Mouse (Mus musculus) stomach, embryonic 14.5 days (tissue): ENCODE measurements around the gene Hmgcl. TPM values are rescaled to one million over a fixed set of nuclear protein-coding genes. Genes with fewer than 3 reads are reported as not detected.
A peak's percentile ranks its signal among the peaks of the same experiment; 100 is the strongest.

Experiments
- ATAC-seq: fragments of 200-750 bp; cut with Nextera tagmentation; 2 replicates; pipeline ENCODE4 v1.8.0; 2017; ENCODE audit warnings: low read depth, moderate TSS enrichment; ENCODE audit not compliant: insufficient number of reproducible peaks, insufficient read depth, low FRiP score
- H3K27ac ChIP-seq: fragments of 300-500 bp; sonication (generic); 2 replicates; pipeline ENCODE4 v1.5.1; 2014; ENCODE audit warnings: mild to moderate bottlenecking, low read length, moderate library complexity, mixed read lengths
- H3K27me3 ChIP-seq: fragments of 300-500 bp; sonication (generic); 2 replicates; pipeline ENCODE4 v1.6.1; 2014; ENCODE audit warnings: low read length, control low read depth, mixed read lengths; ENCODE audit not compliant: control insufficient read depth, insufficient read depth
- H3K36me3 ChIP-seq: fragments of 300-500 bp; sonication (generic); 2 replicates; pipeline ENCODE4 v1.6.1; 2014; ENCODE audit warnings: mild to moderate bottlenecking, control low read depth, low read length, moderate library complexity, mixed read lengths; ENCODE audit not compliant: control insufficient read depth, insufficient read depth
- H3K4me1 ChIP-seq: fragments of 300-500 bp; sonication (generic); 2 replicates; pipeline ENCODE4 v1.6.1; 2014; ENCODE audit warnings: low read length, control low read depth, mixed read lengths; ENCODE audit not compliant: control insufficient read depth, insufficient read depth
- H3K4me2 ChIP-seq: fragments of 300-500 bp; sonication (generic); replicated peaks from 2 replicates; pipeline ENCODE4 v1.6.1; 2014; ENCODE audit warnings: low read depth, low read length, control low read depth
- H3K4me3 ChIP-seq: fragments of 300-500 bp; sonication (generic); 2 replicates; pipeline ENCODE4 v1.5.1; 2014; ENCODE audit warnings: low read depth, low read length, control low read depth
- H3K9ac ChIP-seq: fragments of 300-500 bp; sonication (generic); replicated peaks from 2 replicates; pipeline ENCODE4 v1.6.1; 2014; ENCODE audit warnings: low read depth, mild to moderate bottlenecking, control low read depth, low read length, moderate library complexity, mixed read lengths
- H3K9me3 ChIP-seq: fragments of 300-500 bp; sonication (generic); 2 replicates; pipeline ENCODE4 v1.6.1; 2016; ENCODE audit warnings: low read depth, low read length, control low read depth; ENCODE audit not compliant: control insufficient read depth
- WGBS: fragments of 180-500 bp; shearing (Covaris S2); extraction: QIAGEN DNeasy Blood & Tissue Kit; methylation state at CpG from one replicate; pipeline ENCODE4 v1.1.7; 2014; 5-methylcytosine and 5-hydroxymethylcytosine counted together
- polyA plus RNA-seq: library from polyadenylated mRNA; unstranded; fragments of >200 nt; fragmentation: Nextera tagmentation; extraction: Ambion mirVana; gene quantifications from 2 replicates; pipeline ENCODE4 v1.2.1, GENCODE M21; 2014

The Hmgcl gene
- polyA plus RNA-seq, 1 experiment from 2014 or later, result 87.7 TPM

DNA sequence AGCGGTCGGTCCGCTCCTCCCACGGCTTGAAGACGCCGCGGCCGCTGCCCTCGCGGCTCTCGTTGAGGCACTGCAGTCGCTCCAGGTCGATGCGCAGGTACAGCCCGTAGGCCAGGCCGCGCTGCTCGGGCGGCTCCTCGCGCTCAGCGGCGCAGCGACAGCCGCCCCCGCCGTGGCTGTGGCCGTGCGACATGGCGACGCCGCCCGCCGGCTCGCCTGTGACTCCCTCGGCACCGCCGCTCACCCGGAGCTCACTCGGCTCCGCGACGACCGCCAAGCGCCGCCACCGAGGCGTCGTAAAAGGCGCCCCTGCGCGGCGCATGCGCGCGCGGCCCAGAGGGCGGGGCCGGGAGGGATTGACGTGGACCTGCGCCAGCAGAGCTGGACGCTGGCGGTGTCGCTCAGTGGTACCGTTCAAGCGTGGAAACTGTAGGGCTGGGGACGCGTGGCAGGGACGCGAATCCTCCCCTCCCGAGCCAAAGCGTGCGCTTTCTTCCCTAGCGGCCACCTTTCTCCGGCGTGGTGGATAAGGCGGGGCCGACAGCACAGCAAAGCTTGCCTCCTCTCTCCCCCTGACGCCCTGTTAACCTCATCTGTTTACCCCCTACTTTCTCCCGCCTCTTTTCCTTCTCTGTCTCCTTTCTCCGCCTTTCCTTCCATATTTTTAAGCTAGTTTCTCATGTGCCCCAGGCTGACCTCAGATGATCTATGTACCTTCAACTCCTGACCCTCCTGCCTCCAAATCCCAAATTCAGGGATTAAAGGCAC, 40.9 kb downstream of the Hmgcl start, which contains the start of gene Pithd1:
TSS of gene Pithd1 (minus strand) at position 322 of the 768 bp plus-strand sequence.
- H3K9ac ChIP-seq, result peak within 1 kb of the TSS; percentile 87
- peak within 1 kb of the TSS; percentile 85 for H3K4me2 ChIP-seq
- no peaks in the 10 kb centered on the region for H3K27me3 ChIP-seq
- peak within 1 kb of the TSS; percentile 84 for H3K27ac ChIP-seq
- peak within 1 kb of the TSS; percentile 92 for H3K4me3 ChIP-seq
- no peaks in the 10 kb centered on the region for H3K9me3 ChIP-seq
- peaks cover 16% of the 10 kb centered on the region for H3K36me3 ChIP-seq
- under 1% methylated on average over 81 of the region's 81 CpGs for WGBS
- peak; percentile 86 for ATAC-seq
- peaks cover 12% of the 10 kb centered on the region for H3K4me1 ChIP-seq

DNA sequence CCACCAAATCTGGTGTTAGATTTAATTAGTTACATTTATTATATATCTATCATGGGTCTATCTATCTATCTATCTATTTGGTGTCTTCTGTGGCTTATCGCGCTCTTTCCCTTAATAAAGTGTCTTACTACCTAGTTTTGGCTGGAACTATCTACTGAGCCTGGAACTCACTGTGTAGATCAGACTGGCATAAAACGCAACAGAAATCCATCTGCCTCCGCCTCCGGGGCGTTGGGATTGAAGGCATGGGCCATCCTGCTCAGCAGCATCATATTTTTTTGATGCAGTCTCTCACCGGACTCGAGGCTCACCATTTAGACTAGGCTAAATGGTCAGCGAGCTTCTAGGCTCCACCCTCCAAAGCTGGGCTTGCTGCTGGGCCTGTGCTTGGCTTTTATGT, 41.5 kb downstream of the Hmgcl start:
- Histone ChIP-seq H3K4me1 (peaks cover 12% of the 10 kb centered on the region), H3K9ac (peak overlapping the region; percentile 87), H3K4me3 (peak overlapping the region; percentile 92), H3K27me3 (no peaks in the 10 kb centered on the region), H3K4me2 (peak overlapping the region; percentile 85), H3K9me3 (no peaks in the 10 kb centered on the region), H3K27ac (peak overlapping the region; percentile 84), H3K36me3 (peaks cover 16% of the 10 kb centered on the region)
- ATAC-seq, result no peak
- WGBS, result 66% methylated on average over 9 of the region's 9 CpGs

- Histone ChIP-seq H3K36me3 (no peaks in the 10 kb centered on the region), H3K9me3 (0 out of 2 replicates have a peak, but pooled peaks cover 3% of the 10 kb centered on the region), H3K4me3 (no peak overlapping the region), H3K27me3 (no peaks in the 10 kb centered on the region), H3K4me1 (no peaks in the 10 kb centered on the region), H3K4me2 (no peak overlapping the region), H3K27ac (no peak overlapping the region), H3K9ac (no peak overlapping the region)
- ATAC-seq, result no peak
- 97% methylated on average over 6 of the region's 6 CpGs for WGBS
Observed at GRCm38 (mm10) chr4:135993941-135994340, 47.7 kb downstream of the Hmgcl start.

- H3K9ac ChIP-seq, result no peak overlapping the region
- no peaks in the 10 kb centered on the region for H3K27me3 ChIP-seq
- WGBS, result 83% methylated on average over 4 of the region's 4 CpGs
- no peaks in the 10 kb centered on the region for H3K36me3 ChIP-seq
- no peak overlapping the region for H3K4me2 ChIP-seq
- H3K9me3 ChIP-seq, result 0 out of 2 replicates have a peak, but pooled peaks cover 3% of the 10 kb centered on the region
- H3K4me1 ChIP-seq, result no peaks in the 10 kb centered on the region
- H3K27ac ChIP-seq, result no peak overlapping the region
- no peak for ATAC-seq
- H3K4me3 ChIP-seq, result no peak overlapping the region
Observed at GRCm38 (mm10) chr4:135995118-135995517, 48.9 kb downstream of the Hmgcl start.

GRCm38 (mm10) chr4:136004107-136004675, 57.9 kb downstream of the Hmgcl start:
- Histone ChIP-seq H3K36me3 (peaks cover 52% of the 10 kb centered on the region), H3K4me2 (no peak overlapping the region)
- WGBS, result 90% methylated on average over 5 of the region's 5 CpGs

GRCm38 (mm10) chr4:136004921-136005320, 58.7 kb downstream of the Hmgcl start:
- H3K4me2 ChIP-seq, result no peak overlapping the region
- no peaks in the 10 kb centered on the region for H3K27me3 ChIP-seq
- H3K27ac ChIP-seq, result no peak overlapping the region
- peaks cover 60% of the 10 kb centered on the region for H3K36me3 ChIP-seq
- H3K4me3 ChIP-seq, result no peak overlapping the region
- 80% methylated on average over 2 of the region's 2 CpGs for WGBS
- no peaks in the 10 kb centered on the region for H3K4me1 ChIP-seq
- H3K9ac ChIP-seq, result no peak overlapping the region
- no peaks in the 10 kb centered on the region for H3K9me3 ChIP-seq
- no peak for ATAC-seq

More at GRCm38 (mm10) chr4:136004107-136004675, 57.9 kb downstream of the Hmgcl start:
- no peak for ATAC-seq
- no peaks in the 10 kb centered on the region for H3K27me3 ChIP-seq
- no peaks in the 10 kb centered on the region for H3K4me1 ChIP-seq
- no peak overlapping the region for H3K27ac ChIP-seq
- no peak overlapping the region for H3K4me3 ChIP-seq
- H3K9me3 ChIP-seq, result no peaks in the 10 kb centered on the region
- H3K9ac ChIP-seq, result no peak overlapping the region

DNA sequence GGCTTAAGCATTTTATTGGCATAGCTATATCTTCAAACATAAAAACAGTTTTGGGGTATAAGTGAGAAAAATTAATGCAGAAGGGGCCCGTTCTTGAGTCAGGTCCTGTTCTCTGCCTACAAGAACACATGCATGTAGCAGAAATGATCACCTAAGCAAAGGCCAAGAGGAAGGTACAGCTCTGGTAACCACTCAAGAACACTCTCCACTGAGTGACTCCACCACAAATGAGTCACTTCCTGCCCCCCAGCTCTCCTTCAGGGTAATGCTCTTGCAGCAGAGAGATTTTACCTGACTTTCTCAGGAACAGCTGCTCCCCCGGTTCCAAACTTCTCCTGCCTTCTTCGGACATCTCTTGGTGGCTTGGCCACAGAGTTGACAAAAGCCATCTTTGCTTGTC, 60.6 kb downstream of the Hmgcl start:
- WGBS, result 92% methylated on average over 3 of the region's 3 CpGs
- H3K36me3 ChIP-seq, result peaks cover 77% of the 10 kb centered on the region
- no peak for ATAC-seq

DNA sequence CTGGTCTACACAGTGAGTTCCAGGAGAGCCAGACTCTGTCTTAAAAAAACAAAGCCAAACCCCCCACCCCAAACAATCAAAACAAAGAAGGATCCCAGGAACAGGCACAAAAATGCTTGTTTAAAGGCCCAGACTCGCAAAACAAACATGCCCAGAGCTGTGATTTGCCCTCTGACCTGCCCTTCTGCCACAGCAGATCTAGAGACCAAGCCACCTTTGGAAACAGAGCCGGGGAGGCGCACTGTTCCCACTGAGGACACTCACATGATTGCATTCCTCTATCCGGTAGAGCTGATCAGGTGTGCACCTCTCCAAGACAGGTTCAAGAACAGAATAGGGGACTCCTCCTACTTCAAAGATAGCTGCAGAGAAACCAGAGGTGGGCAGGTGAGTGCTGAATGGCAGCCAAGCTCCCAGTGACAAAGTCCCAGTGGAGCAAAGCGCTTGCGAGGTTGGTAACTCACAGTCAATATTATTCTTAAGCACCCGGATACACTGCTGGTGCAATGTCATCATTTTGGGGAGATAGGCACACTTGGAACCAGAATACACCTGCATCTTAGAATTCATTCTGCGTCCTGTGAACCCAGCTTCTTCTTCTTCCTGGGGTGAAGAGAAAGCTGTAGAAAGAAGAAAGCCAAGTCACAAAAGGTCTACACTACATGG, 62.7 kb downstream of the Hmgcl start:
- no peaks in the 10 kb centered on the region for H3K4me1 ChIP-seq

More for the DNA sequence above, 60.6 kb downstream of the Hmgcl start:
- no peaks in the 10 kb centered on the region for H3K27me3 ChIP-seq
- no peak overlapping the region for H3K27ac ChIP-seq
- H3K9ac ChIP-seq, result no peak overlapping the region
- H3K9me3 ChIP-seq, result no peaks in the 10 kb centered on the region
- no peaks in the 10 kb centered on the region for H3K4me1 ChIP-seq
- no peak overlapping the region for H3K4me2 ChIP-seq
- H3K4me3 ChIP-seq, result no peak overlapping the region

More for the DNA sequence above, 62.7 kb downstream of the Hmgcl start:
- H3K9ac ChIP-seq, result no peak overlapping the region
- H3K9me3 ChIP-seq, result no peaks in the 10 kb centered on the region
- ATAC-seq, result no peak
- H3K4me2 ChIP-seq, result no peak overlapping the region
- no peaks in the 10 kb centered on the region for H3K27me3 ChIP-seq
- 80% methylated on average over 8 of the region's 8 CpGs for WGBS
- H3K36me3 ChIP-seq, result peaks cover 81% of the 10 kb centered on the region
- H3K4me3 ChIP-seq, result no peak overlapping the region
- no peak overlapping the region for H3K27ac ChIP-seq
